Mouse (Mus musculus): ENCODE data around the gene Gm43638.

GRCm38 (mm10) chr5:87490771-87491170 is 4.2 kb upstream of the Gm43638 start, which contains the start of gene Ugt2a1:
- TF ChIP-seq CTCF (IDR thresholded peaks at IDR 0.05; ENCODE audit: borderline replicate concordance, insufficient read depth, low read length) (no peak), POLR2A (IDR thresholded peaks at IDR 0.05; ENCODE audit: low read depth, low read length) (no peak)

All from embryonic fibroblast, embryonic 13.5 days (primary cell).